Mouse (Mus musculus) adrenal gland, adult (tissue): ENCODE measurements around the gene Upf2.
"Not testable (repeated sequence)": the region's sequence is repeated elsewhere in the genome, so short reads cannot be mapped to it uniquely, and the experiment has no call there.

Source experiments
- DNase-seq, 2 experiments: peaks; one replicate each; pipeline ENCODE4 v3.0.0; 2022 to 2023; ENCODE audit warnings: low spot score in 1 of 2; ENCODE audit not compliant: inconsistent age in 2 of 2

The Upf2 gene

DNA sequence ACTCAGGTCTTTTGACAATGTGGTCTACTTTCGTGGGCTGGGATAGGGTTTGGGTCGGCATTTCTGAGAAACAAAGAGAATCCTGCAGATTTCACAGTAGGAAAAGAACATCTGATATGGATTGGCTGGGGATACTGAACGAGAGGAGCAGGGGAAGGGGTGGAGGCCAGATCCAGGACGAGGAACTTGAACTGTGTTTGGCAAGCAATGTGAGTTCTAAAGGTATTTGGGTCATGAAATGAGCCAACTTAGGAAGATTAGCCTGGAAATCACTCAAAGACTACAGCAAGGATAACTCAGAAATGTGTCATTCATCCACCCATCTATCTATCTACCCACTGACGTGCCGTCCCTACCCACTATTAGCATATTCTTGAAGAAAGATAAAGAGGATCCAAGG, 116.1 kb downstream of the Upf2 start:
- DNase-seq: no peak

DNA sequence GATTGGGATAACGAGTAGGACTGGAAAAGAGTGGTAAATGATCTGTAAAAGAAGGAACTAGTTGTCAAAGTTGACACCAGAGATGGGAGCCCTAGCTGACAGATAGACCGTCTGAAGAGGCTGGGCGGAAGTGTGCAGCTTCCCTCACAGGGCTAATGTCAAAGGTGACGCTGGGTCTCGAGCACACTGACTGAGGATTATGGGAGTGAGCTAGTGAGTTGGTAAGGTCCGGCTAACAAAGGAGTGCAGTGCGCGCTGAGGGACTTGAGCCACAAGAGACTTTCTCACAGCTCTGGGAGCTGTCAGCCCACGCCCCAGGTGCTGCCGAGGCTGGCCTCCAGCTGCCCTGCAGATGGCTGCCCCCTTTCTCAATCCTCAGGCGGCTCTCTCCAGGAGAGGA, 119.7 kb downstream of the Upf2 start:
- DNase-seq: peak in 1 of 2 experiments; percentile 3

- peak; percentile 49 to 89 for DNase-seq
Observed at GRCm38 (mm10) chr2:6071598-6072440, 120.5 kb downstream of the Upf2 start.

- peak in 1 of 2 experiments; percentile 7 for DNase-seq
Observed at GRCm38 (mm10) chr2:6072685-6073260, 121.5 kb downstream of the Upf2 start.

DNA sequence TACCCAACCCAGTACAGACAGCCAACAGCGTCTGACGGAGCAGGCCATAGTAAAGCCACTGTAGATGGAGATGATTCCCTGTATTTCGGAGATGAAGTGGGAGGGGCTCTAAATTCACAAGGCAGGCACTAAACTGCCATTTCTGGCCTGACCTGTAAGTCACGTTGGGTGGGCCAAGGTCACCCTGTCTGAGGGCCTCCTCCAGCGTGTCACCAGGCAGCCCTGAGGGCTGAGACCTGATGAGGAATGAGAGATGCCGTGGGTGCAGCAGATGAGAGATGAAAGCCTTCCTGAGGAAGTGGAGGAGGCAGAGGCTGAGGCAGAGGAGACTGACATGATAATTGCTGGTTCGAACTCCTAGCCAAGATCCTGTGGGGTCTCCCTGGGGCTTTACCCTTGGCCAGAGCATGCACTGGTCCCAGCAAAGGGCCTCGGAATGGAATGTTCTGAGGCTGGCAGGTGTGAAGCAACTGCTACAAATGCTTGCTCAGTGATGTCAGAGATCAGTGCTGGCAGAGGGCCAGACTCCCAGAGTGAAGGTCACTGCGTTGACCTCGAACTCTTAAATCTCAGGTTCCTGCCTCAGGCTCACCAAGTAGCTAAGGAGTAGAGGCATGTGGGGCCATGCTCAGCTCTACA, 123.7 kb downstream of the Upf2 start:
- DNase-seq: peak; percentile 89 to 95

GRCm38 (mm10) chr2:6075530-6075896, 124.2 kb downstream of the Upf2 start:
- DNase-seq: no peak

DNA sequence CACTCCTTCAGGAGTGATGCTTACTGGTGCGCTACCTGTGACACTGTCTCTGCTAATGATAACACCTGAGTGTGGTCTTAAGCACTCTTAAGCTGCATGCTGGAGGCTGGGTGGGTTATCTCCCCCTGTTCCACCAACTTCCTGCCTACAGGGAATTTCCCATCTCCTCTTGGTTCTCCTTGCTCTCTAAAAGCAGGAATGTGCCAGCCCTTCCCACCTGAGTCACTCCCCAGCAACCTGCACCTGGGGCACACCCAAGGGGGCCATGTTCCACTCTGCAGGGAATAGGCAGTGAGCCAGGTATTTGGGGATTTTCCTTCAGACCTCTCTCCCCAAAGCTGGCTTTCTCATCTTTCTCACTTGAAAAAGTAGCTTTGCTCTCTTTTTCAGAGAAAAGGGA, 128.8 kb downstream of the Upf2 start:
- DNase-seq: peak in 1 of 2 experiments; percentile 2

DNA sequence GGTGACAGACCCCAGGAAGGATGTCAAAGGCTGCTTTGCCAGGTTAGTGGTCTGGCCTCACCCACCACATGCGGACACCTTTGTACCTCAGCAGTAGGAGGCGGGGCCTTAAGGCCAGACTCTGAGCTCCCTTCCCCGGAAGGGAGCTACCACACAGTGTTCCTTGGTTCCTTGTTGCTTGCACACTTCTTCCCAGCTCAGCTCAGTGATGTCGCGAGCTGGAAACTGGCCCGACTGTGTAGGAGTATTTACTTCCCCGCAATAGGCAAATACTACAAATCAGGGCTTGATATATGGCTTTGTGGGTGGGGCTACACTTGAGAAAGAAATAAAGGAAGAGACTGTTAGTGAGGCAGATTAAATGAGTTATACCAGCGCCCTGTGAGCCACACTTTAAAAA, 129.8 kb downstream of the Upf2 start:
- DNase-seq: peak in 1 of 2 experiments; percentile 2

- no peak for DNase-seq
Observed at GRCm38 (mm10) chr2:6082615-6083014, 131.3 kb downstream of the Upf2 start.

- DNase-seq: peak in 1 of 2 experiments; percentile 81
Observed at GRCm38 (mm10) chr2:6083696-6084095, 132.4 kb downstream of the Upf2 start.

GRCm38 (mm10) chr2:6085622-6086530, 134.6 kb downstream of the Upf2 start:
- DNase-seq: no peak

DNA sequence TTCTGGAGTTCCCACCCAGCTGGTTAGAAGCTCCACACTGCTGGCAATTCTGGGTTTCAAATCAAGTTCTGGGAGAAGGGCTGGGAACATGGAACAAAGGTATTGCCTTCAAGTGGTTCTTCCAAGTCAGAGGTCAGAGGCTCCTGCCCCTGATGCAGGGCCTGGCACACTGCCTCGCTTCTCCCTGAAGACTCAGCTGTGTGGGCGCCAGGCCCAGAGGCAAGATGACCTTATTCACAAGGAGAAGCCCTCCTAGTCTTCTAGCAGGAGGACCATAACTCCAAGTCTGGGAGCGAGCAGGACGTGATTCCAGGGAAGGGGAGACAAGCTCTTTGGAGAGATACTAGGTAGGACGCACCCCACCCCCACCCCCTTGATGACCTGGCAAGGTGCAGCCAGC, 135.9 kb downstream of the Upf2 start:
- DNase-seq: peak; percentile 70 to 88

DNA sequence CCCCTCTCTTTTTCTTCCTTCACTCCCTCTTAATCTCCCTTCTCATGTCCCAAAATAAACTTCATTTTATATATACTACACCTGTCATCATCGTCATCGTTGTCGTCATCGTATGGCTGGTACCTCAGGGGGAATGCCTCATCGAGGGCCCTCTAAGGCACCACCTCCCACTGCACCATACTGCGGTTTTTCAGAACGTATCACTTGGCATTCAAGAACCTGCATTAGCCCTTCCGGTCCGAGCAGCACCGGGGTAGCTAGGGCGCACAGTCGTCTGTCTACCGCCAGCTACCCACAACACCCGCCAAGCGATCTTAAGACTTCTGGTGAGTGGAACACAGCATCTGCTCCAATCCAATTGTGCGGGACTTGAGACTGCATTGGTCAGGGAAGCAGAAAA, 138.7 kb downstream of the Upf2 start:
- not testable (repeated sequence) for DNase-seq

DNA sequence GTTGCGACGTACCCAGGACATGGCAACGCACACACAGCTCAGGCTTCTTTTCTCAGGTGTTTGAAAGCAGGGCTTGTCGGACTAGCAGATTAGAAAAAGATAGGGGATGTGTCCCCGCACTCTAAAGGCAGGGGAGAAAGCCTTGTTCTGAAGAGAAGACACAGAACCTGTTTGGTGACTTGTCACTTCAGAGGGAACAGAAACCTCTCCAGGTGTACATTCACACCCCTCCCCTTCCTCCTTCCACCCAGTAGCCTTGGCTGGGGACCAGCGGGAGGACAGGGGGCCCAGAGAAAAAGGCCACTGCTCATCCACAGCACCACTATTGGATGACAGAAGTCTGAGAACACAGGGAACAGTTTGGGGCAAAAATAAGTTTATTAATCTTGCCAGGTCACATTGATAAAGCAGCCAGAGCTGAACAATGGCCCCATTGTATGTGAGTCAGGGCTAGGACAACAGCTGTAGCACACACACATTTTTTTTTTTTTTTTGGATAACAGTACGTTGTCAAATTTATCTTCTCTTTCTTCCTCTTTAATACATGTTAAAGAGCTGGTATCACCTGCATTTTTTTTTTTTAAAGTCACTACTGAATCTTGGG, 145.9 kb downstream of the Upf2 start:
- peak in 1 of 2 experiments; percentile 2 for DNase-seq

DNA sequence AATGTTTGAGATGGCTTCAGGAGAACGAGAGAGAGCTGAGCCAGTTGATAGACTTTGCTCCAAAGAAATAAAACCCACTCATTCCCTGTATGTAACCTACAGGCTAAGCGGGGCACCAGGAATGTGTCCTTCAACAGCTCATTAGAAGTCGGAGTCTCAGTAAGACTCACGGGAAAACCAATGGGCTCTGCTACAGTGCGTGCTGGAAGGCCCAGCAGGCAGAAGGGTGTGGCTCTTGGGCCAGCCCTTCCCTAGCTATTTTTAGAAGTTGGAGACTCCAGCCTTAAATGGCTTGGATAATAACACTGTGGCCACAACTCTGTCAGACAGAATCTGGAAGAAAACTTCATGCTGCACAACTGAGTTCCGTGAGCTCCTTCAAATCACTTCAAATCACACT, 147.7 kb downstream of the Upf2 start:
- peak in 1 of 2 experiments; percentile 9 for DNase-seq

- no peak for DNase-seq
Observed at GRCm38 (mm10) chr2:6099443-6099842, 148.2 kb downstream of the Upf2 start.

- DNase-seq: no peak
Observed at GRCm38 (mm10) chr2:6100027-6100749, 148.9 kb downstream of the Upf2 start.

DNA sequence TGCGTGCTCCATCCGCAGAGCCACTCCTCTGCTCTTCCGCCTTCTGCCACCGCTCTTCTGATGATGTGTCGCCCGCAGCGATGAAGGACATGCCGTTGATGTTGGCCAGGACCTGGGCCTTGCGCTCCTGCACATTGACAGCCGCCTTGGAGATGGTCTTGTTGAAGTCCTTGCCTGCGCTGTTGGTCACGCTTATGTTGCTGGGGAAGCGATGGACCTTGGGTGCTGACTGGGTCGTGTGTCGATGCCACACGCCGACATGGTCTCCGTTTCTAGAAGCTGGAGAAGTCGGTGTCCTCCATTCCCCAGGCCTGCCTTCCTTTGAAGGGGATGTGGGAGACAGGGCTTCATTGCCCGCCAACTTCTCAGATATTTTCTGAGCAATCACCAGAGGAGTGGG, 149.5 kb downstream of the Upf2 start:
- DNase-seq: peak in 1 of 2 experiments; percentile 10

DNA sequence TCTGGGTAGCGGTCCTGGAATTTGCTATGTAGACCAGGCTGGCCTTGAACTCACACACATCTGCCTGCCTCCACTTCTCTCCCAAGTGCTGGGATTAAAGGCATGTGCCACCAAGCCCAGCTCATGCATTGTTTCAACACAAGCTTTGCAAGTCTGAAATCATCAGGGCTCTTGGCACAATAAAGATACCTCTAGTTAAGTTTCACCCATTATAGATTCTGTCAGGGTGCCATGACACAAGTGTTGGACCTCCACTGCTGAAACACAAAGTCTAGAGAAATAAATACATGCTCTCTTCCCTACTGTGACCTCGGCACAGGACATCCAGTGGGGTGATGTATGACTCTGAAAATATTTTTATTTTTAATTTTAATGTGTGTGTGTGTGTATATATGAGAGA, 154.2 kb downstream of the Upf2 start:
- peak in 1 of 2 experiments; percentile 1 for DNase-seq
